Mouse (Mus musculus) midbrain, embryonic 11.5 days (tissue): ENCODE measurements at regions not wholly inside any gene's neighbourhood (a gene's known extent, or its start where the extent isn't known, plus 50 kb on each side); places are given as distances from the start of the nearest gene placed in this dataset.

Source experiments
- ATAC-seq: fragments of 200-750 bp; cut with Nextera tagmentation; 2 replicates; pipeline ENCODE4 v1.8.0; 2017; ENCODE audit warnings: moderate TSS enrichment, moderate library complexity; ENCODE audit not compliant: low FRiP score
- DNase-seq: peaks from one replicate; pipeline ENCODE4 v3.0.0; 2015; ENCODE audit warnings: low spot score; ENCODE audit errors: missing footprints
- H3K27ac ChIP-seq: fragments of 300-500 bp; sonication (generic); 2 replicates; pipeline ENCODE4 v1.5.1; 2014; ENCODE audit warnings: low read depth, low read length
- H3K27me3 ChIP-seq: fragments of 300-500 bp; sonication (generic); 2 replicates; pipeline ENCODE4 v1.6.1; 2014; ENCODE audit warnings: mild to moderate bottlenecking, low read length, moderate library complexity, mixed read lengths; ENCODE audit not compliant: control insufficient read depth, insufficient read depth
- H3K36me3 ChIP-seq: fragments of 300-500 bp; sonication (generic); 2 replicates; pipeline ENCODE4 v1.6.1; 2014; ENCODE audit warnings: mild to moderate bottlenecking, low read length, moderate library complexity, mixed read lengths; ENCODE audit not compliant: control insufficient read depth, insufficient read depth
- H3K4me1 ChIP-seq: fragments of 300-500 bp; sonication (generic); 2 replicates; pipeline ENCODE4 v1.6.1; 2014; ENCODE audit warnings: low read length; ENCODE audit not compliant: control insufficient read depth, insufficient read depth
- H3K4me2 ChIP-seq: fragments of 300-500 bp; sonication (generic); 2 replicates; pipeline ENCODE4 v1.6.1; 2014; ENCODE audit warnings: mild to moderate bottlenecking, moderate library complexity
- H3K4me3 ChIP-seq: fragments of 300-500 bp; sonication (generic); 2 replicates; pipeline ENCODE4 v1.5.1; 2014; ENCODE audit warnings: low read depth, low read length
- H3K9ac ChIP-seq: fragments of 300-500 bp; sonication (generic); 2 replicates; pipeline ENCODE4 v1.6.1; 2014; ENCODE audit warnings: low read length
- H3K9me3 ChIP-seq: fragments of 300-500 bp; sonication (generic); 2 replicates; pipeline ENCODE4 v1.6.1; 2016; ENCODE audit warnings: low read length; ENCODE audit not compliant: control insufficient read depth
- WGBS: fragments of 180-500 bp; shearing (Covaris S2); extraction: QIAGEN DNeasy Blood & Tissue Kit; methylation state at CpG from one replicate; pipeline ENCODE4 v1.1.7; 2014; 5-methylcytosine and 5-hydroxymethylcytosine counted together

- H3K9me3 ChIP-seq = no peaks in the 10 kb centered on the region
- 94% methylated on average over 1 of the region's 1 CpGs for WGBS
- no peak overlapping the region for H3K27ac ChIP-seq
- H3K4me3 ChIP-seq = no peak overlapping the region
- H3K4me2 ChIP-seq = no peak overlapping the region
- ATAC-seq = no peak
- H3K27me3 ChIP-seq = no peaks in the 10 kb centered on the region
- DNase-seq = no peak
- no peak overlapping the region for H3K9ac ChIP-seq
- no peaks in the 10 kb centered on the region for H3K4me1 ChIP-seq
- no peaks in the 10 kb centered on the region for H3K36me3 ChIP-seq
Measured at GRCm38 (mm10) chr13:78650824-78651223, 451.3 kb upstream of the Nr2f1 start.

- Histone ChIP-seq H3K4me2 (no peak overlapping the region), H3K4me1 (peaks cover 3% of the 10 kb centered on the region), H3K27ac (no peak overlapping the region), H3K27me3 (no peaks in the 10 kb centered on the region), H3K4me3 (no peak overlapping the region), H3K9ac (no peak overlapping the region), H3K9me3 (no peaks in the 10 kb centered on the region), H3K36me3 (no peaks in the 10 kb centered on the region)
- DNase-seq = peak; percentile 68
- no peak for ATAC-seq
- 4% methylated on average over 1 of the region's 1 CpGs for WGBS
Measured at GRCm38 (mm10) chr13:78644556-78644955, 445.0 kb upstream of the Nr2f1 start.

GRCm38 (mm10) chr13:78643023-78643422 is 443.5 kb upstream of the Nr2f1 start:
- peak; percentile 85 for DNase-seq
- H3K9ac ChIP-seq = no peak overlapping the region
- no peaks in the 10 kb centered on the region for H3K9me3 ChIP-seq
- H3K36me3 ChIP-seq = no peaks in the 10 kb centered on the region
- WGBS = 0% methylated on average over 3 of the region's 3 CpGs
- peaks cover 3% of the 10 kb centered on the region for H3K4me1 ChIP-seq
- H3K27ac ChIP-seq = peak overlapping the region; percentile 5
- ATAC-seq = peak; percentile 81
- no peaks in the 10 kb centered on the region for H3K27me3 ChIP-seq
- no peak overlapping the region for H3K4me2 ChIP-seq
- no peak overlapping the region for H3K4me3 ChIP-seq

GRCm38 (mm10) chr13:78642443-78642729 is 442.8 kb upstream of the Nr2f1 start:
- no peak for DNase-seq
- Histone ChIP-seq H3K27ac (no peak overlapping the region), H3K36me3 (no peaks in the 10 kb centered on the region), H3K4me2 (no peak overlapping the region), H3K27me3 (no peaks in the 10 kb centered on the region), H3K4me3 (no peak overlapping the region), H3K4me1 (peaks cover 3% of the 10 kb centered on the region), H3K9ac (no peak overlapping the region), H3K9me3 (no peaks in the 10 kb centered on the region)
- ATAC-seq = peak; percentile 40; the same call in 1 of the 2 replicates
- WGBS = 62% methylated on average over 3 of the region's 3 CpGs

GRCm38 (mm10) chr13:78641687-78642442 is 442.3 kb upstream of the Nr2f1 start:
- H3K27ac ChIP-seq = no peak overlapping the region
- ATAC-seq = no peak
- 85% methylated on average over 5 of the region's 5 CpGs for WGBS

GRCm38 (mm10) chr13:78640340-78640739 is 440.8 kb upstream of the Nr2f1 start:
- Histone ChIP-seq H3K9me3 (no peaks in the 10 kb centered on the region), H3K36me3 (no peaks in the 10 kb centered on the region), H3K9ac (no peak overlapping the region), H3K4me1 (peaks cover 3% of the 10 kb centered on the region), H3K4me3 (no peak overlapping the region), H3K27me3 (no peaks in the 10 kb centered on the region), H3K4me2 (no peak overlapping the region), H3K27ac (no peak overlapping the region)
- DNase-seq (no peak), ATAC-seq (no peak)
- 63% methylated on average over 1 of the region's 1 CpGs for WGBS

More at GRCm38 (mm10) chr13:78641687-78642442, 442.3 kb upstream of the Nr2f1 start:
- no peaks in the 10 kb centered on the region for H3K27me3 ChIP-seq
- no peak for DNase-seq
- no peak overlapping the region for H3K4me2 ChIP-seq
- H3K9ac ChIP-seq = no peak overlapping the region
- H3K4me1 ChIP-seq = peaks cover 3% of the 10 kb centered on the region
- H3K36me3 ChIP-seq = no peaks in the 10 kb centered on the region
- no peak overlapping the region for H3K4me3 ChIP-seq
- H3K9me3 ChIP-seq = no peaks in the 10 kb centered on the region

GRCm38 (mm10) chr13:78638462-78638861 is 438.9 kb upstream of the Nr2f1 start:
- Histone ChIP-seq H3K36me3 (no peaks in the 10 kb centered on the region), H3K27ac (no peak overlapping the region), H3K4me1 (peaks cover 3% of the 10 kb centered on the region), H3K9ac (no peak overlapping the region), H3K9me3 (no peaks in the 10 kb centered on the region), H3K27me3 (no peaks in the 10 kb centered on the region), H3K4me3 (no peak overlapping the region), H3K4me2 (no peak overlapping the region)
- DNase-seq (peak; percentile 51), ATAC-seq (no peak)
- whole genome bisulfite sequencing = 89% methylated on average over 5 of the region's 5 CpGs

GRCm38 (mm10) chr13:78631609-78632008 is 432.1 kb upstream of the Nr2f1 start:
- DNase-seq (peak; percentile 70), ATAC-seq (no peak)
- Histone ChIP-seq H3K4me3 (no peak overlapping the region), H3K4me1 (peaks cover 6% of the 10 kb centered on the region; the same call in 1 of the 2 replicates), H3K36me3 (no peaks in the 10 kb centered on the region), H3K27me3 (no peaks in the 10 kb centered on the region), H3K9me3 (no peaks in the 10 kb centered on the region), H3K27ac (no peak overlapping the region), H3K4me2 (no peak overlapping the region), H3K9ac (no peak overlapping the region)
- 91% methylated on average over 2 of the region's 2 CpGs for WGBS

- Histone ChIP-seq H3K9ac (no peak overlapping the region), H3K9me3 (no peaks in the 10 kb centered on the region), H3K27ac (no peak overlapping the region), H3K36me3 (no peaks in the 10 kb centered on the region), H3K27me3 (no peaks in the 10 kb centered on the region), H3K4me2 (no peak overlapping the region), H3K4me3 (no peak overlapping the region), H3K4me1 (peaks cover 6% of the 10 kb centered on the region; the same call in 1 of the 2 replicates)
- ATAC-seq = no peak
- WGBS = 32% methylated on average over 10 of the region's 10 CpGs
- DNase-seq = peak; percentile 84
Measured at GRCm38 (mm10) chr13:78629041-78629727, 429.6 kb upstream of the Nr2f1 start.
